Mouse (Mus musculus) gastrocnemius, postnatal 10 days (tissue): ENCODE measurements around the gene Gpr137. TPM values are rescaled to one million over a fixed set of nuclear protein-coding genes. Genes with fewer than 3 reads are reported as not detected.
A peak's percentile ranks its signal among the peaks of the same experiment; 100 is the strongest.

Source experiments
- DNase-seq: peaks from one replicate; pipeline ENCODE4 v3.0.0; 2021; ENCODE audit warnings: mixed read lengths
- total RNA-seq, 2 experiments: library from RNA; stranded (reverse); gene quantifications; 2 replicates each; pipeline ENCODE4 v1.2.3; 2021

Gene Gpr137
- total RNA-seq, 2 experiments from 2014 or later = 8.9 to 10.0 TPM

DNA sequence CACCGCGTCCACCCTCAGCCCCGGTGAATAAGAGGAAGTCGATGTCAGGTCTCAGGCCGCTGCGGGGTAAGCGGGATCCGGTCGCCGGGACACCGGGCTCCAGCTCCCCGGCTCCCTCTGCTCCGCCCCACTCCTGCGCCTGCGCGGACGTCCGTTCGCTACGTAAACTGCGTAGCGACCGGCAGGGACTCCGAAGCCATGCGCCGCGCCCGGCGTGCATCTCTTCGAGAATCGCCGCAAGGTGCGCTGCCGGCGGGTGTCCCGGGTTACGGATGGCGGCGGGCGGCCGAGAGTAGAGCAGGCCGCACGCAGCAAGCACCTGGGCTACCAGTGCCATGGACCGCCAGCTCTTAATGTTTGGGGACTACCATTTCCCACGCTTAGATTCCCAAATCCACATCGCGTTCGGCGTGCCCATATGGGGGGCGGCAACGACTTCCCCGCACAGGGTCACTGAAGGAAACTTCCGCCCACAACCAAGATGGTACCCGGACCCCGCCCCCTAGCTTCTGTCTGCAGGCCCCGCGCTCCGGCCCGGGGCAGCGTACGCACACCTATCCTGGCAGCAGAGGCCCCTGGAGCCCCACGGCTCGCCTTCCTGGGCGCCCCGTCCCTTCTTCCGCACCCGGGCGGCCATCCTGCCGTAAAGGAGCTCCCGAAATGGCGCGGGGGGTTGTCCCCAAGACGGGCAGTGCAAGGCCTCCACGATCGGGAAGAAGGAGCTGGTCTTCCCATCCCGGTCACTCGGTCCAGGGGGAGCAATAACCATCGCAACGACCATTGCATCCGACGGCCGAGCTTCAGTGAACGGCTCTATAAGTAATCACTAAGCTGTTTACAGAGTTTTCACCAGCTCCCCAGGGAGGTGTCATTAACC, 670 bp downstream of the Gpr137 start, which contains the start of gene Bad:
Gene Bad (plus strand): TSS at position 490 of the 877 bp plus-strand sequence.
- peak; percentile 98 for DNase-seq

DNA sequence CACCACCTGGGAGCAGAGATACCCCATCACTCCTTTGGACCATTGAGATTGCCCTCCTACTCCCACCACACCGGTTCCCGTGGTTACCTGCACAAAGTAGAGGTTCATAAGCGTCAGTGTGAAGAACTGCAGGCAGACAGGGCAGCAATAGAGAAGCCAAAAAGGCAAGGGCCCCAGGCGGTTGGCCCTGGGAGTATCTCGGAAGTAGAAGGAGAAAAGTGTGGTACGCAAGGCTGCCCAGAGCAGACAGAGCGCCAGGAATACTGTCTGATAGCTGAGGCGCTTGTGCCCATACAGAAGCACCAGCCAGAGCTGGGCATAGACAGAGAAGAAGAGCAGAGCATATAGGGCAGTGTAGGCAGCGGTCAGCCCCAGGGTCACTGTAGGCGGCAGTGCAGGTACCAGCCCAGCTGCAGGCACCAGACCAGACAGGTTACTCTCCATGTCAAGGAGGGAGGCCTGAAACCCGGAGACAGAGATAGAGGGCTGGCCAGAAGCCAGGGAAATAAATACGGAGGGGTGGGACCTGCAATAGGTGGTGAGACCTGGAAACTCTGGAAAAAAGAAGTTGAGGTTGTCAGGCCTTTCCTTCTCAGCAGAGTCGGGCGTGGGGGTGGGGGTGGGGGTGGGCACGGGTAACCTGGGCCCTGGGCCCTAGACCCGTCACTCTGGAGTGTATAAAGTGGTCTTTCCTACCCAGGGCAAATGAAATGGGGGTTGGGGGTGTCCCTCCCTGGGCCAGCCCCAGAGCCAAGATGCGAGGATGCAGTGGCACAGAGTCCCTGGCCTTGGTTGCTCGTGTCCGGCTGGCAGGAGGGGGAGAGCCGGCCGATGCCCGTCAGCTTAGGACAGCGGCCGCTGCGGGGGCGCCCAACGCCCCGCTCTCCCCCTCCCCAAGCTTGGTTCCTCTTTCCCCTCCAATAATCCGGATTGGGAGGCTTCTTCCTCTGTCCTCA, 1.6 kb downstream of the Gpr137 start:
- DNase-seq = no peak

DNA sequence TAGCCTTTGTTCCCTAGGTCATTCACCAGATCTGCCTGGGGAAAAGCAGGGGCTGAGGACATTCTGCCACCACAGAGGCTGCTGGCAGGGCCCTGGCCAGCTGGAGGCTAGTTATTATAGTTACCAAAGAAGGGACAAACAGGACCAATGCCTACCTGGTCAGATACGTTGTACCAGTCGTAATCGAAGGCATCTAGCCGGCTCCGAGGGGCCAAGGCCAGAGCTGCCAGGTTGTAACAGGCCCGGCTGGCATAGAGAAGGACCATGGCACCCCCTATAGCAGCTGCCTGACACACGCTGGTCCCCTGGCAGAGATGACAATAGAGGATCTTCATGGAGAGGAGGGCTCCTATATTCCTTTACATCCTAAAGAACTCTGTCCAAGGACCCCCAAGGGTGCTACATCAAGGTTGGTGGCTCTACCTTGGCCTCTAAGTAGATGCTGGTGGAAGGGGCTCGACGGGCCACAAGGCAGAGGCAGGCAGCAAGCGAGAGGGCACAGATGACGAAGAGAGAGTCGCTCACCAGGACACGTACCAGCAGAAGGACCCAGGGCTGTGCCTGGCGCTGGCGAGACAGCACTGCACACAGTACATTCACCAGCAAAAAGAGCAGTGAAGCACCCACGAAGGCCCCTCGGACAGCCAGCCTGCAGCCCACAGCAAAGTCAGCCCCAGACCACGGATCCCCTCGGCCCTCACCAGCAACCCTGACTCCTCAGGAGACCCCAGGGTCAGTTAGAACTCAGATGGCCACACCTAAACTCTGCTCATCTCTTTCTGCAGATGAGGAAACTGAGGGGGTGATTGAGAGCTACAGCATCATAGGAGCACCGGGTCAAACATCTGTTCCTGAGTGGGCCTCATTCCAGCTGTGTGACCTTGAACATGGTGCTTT, 2.9 kb downstream of the Gpr137 start:
- DNase-seq = no peak

DNA sequence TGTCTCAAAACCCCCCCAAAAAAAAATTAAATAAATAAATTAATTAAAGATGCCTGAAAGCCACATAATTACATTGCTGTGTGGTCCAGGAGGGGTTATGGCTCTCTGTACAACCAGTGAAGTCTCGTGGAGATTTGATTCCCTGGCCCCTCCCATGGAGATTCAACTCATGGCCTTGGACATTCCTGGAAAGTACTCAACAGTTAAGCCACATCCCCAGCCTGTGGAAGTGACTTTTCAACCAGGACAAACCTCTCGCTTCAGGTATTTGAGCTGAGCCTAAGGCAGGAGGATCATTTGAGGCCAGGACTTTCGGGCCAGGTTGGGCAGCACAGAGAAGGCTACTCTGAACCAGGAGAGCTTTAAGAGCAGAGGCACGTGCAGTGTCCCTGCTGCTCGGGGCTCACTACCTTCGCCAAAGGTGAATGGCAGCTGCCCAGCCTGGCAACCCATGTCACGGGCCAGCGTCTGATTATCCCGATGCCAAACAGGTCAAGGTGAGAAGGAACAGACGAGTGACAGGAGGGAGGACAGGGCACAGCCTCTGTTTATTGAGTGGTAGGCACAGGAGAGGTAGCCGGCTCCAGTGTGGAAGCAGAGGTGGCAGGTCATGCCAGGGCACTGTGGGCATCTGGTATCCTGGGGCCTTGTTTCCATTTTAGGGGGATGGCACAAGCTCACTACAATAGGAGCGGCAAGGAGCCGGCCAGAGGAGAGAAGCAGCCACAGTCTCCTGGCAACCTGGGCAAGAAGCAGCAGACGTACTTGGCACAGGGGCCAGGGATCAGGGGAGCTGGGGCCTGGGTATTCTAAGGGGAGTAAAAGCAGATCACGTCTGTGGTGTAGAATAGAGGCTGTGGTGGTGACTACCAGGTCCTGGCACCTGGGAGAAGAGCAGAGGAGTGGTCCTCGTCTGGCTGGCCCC, 4.5 kb downstream of the Gpr137 start:
- no peak for DNase-seq

DNA sequence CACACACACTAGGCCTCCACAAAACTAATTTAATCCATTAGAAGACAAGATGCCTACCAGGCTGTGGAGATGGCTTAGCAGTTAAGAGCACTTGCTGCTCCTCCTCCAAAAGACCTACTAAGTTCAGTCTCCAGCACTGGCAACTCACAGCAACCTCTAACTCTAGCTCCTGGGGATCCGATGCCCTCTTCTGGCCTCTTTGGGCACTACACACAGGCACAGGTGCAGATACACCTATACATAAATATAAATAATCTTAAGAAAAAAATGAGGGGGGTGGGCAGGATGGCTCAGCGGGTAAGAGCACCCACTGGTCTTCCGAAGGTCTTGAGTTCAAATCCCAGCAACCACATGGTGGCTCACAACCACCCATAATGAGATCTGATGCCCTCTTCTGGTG, 6.0 kb downstream of the Gpr137 start:
- DNase-seq = no peak

DNA sequence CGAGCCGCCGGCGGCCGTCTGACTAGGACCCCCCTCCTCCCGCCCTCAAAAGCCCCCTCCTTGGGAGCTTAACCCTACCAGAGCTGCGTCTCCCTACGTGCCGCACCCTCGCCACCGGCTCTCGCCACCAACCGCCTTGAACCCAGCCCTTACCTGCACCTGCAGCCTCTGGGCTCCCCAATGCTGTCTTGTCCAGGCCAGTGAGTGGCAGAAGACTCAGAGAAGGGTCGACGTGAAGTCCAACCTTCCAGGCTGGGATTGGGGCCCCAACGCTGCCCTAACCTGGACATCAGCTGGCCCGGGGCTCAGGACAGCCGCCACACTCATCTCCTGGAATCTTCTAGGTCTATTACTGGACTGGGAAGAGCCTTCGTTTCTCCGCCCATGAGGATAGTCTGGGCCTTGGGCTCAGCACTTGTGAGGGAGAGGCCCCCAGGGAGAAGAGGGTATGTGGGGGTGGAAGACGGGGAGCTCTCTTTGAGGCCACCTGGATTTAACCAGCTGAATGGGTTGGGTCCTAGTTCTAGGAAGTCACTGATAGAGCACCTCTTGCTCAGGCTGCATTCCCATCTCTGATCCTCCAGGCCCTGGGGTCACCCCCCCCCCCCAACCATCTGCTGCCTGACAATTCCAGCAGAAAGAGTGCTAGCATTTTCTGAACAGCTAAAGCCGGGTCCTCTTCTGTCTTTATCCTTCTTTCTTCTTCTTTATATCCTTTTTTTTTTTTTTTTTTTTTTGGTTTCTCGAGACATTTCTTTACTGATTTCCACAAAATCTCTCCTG, 7.9 kb downstream of the Gpr137 start, which contains the start of gene Kcnk4:
Gene Kcnk4 (minus strand): TSS at position 321 of the 783 bp plus-strand sequence.
- no peak for DNase-seq

DNA sequence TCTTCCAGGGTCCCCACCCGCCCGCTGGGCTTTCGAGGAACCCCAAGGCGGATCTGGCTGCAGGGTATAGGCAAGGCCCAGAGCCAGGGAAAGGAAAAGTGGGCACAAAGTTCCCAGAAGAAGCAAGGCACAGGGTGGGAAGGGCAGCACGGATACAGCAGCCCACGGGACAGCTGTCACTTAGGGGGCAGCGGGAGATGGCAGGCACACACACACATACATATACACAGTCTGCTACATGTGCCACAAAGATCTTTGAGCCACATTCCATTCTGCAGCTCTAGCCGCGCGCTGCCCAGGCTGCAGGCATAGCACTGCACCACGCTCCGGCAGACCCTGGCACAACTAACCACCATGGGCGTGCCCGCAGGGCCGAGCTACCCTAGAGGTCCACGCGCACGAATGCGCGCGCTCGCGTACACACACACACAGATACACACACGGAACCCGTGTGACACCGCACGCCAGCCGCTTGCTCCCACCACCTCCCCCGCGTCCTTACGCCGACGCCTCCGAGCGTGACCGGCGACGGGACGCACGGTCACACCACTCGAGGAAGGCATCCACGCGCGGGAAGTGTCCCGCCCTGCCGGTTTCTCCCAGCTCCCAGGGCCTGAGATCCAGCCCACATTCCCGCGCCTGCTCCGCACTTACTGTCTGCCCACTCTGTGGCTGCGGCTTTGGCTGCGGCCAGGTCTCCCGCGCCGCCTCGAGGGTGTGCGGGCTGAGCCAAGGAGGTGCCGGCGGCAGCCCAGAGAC, 8.7 kb downstream of the Gpr137 start:
- no peak for DNase-seq

DNA sequence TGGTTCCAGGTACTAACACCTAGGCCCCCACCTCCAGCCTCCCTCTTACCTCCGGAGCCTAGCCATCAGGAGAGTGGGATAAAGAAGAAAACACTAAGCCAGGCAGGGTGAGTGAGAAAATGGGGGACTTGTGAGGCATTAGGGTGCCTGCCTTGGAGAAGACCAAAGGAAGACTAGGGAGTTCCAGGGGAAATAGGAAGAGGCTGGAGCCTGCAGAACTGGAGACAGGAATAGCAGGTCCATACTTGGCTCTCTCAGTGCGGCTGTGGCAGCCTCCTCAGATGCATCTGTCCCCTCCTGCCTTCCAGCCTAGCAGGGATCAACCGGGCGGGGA, 9.2 kb downstream of the Gpr137 start:
- no peak for DNase-seq

DNA sequence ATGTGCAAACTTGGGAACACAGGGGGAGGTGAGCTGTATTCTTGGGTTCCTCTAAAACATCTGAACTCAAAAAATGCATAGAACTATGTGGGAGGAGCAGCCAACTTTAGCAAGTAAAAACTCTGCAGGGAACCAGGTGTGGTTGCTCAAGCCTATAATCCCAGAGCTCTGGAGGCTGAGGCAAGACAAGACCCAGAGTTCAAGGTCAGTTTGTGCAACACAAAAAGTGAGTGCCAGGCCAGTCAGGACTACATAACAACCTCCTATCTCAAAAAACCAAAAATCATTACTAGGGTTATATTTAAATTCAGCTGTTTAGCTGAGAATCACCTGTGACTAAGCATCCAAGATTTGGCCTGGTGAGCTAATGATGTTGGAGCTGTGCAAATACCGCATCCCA, 10.3 kb downstream of the Gpr137 start:
- no peak for DNase-seq

DNA sequence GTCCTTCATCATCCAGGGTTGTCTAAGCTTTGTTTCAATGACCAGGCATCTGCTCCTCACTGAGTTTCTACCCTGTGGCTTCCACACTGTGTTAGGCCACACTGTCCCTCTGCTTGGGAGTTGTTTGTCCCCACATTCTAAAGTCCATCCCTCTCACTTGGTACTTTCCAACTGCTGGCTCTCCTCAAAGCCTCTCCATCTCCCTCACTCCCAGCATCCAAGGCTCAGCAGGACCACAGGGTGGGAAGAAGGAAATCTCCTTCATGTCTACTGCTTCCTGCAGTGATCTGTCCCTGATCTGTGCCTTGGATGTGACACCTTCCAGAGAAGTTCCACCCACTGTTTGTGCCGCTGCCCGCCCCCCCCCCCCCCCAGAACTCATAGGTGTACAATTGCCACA, 11.3 kb downstream of the Gpr137 start:
- DNase-seq = no peak

DNA sequence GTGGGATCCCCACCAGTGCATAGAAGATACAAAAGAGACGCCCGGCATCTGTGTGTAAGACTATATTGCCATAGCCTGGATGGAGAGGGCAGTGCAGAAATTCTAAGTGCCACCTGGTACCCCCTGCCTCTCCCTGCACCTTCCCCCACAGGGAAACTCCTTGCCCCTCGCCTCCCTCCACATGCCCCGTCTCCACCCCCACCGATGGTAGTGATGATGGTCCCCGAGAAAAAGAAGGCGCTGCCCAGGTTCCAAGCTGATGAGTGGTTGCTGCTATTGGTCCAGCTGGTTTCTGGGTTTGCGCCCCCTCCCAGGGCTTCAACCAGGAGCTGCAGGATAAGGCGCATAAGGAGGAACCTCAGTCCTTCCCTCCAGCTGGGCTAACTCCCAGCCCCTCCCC, 14.2 kb downstream of the Gpr137 start:
- DNase-seq = no peak

DNA sequence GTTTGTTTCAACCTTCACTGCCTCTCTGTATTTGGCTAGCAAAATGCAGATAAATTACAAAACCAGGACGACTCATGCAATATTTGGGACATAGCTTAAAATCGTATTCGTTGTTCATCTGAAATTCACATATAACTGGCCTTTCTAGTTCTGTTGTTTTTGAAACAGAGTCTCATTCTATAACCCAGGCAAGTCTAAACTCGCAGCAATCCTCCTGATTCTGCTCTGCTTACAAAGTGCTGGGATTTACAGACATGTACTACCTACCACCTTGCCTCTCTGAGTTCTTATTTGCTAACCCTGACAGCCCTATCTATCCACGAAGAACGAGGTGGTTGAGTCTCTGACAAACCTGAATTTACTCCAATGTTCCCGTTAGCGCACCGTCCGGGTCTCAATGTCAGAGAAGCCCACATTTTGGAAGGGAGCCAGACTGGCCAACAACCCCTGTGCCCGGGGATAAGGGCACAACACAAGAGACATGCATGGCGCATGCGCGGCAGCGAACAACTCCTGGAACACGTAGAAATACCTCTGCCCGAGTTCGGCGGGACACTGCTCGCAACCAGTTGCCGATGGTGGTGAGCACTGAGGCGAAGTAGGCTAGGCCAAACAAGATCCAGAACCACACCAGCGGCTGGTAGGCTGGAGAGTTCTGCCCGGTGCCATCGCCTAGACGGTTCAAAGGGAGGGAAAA, 15.6 kb downstream of the Gpr137 start:
- no peak for DNase-seq

DNA sequence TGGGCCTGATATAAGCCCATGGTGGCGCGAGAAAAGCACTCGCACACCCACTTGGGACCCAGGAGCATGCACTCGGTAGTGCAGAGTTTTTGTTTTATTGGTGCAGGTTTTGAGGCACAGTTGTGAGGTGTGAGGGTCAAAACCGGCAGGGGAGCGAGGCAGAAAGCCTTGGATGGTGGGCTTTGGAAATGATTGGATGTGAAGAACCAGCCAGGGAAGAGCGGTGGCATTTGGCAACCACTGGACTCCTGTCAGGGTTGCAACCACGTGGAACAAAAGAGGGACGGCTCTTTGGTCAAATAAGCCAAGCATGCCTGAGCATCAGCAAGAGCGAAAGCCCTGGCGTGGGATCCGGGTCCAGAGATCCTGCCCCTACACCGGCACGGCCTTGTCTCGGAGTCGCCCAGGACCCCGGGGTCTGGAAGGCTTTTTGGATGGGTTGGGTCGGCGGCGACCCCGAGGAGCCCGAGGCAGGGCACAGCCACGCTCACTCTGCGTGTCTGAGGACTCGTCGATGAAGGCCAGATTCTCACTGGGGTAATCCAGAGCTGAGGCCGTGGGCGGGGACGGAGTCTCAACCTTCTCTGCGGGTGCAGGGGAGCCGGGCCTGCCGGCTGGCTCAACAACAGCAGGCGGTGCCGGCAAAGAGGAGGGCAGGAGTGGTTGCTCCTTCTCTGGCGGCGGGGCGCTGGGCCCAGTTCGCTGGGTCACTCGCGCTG, 16.5 kb downstream of the Gpr137 start:
- no peak for DNase-seq

DNA sequence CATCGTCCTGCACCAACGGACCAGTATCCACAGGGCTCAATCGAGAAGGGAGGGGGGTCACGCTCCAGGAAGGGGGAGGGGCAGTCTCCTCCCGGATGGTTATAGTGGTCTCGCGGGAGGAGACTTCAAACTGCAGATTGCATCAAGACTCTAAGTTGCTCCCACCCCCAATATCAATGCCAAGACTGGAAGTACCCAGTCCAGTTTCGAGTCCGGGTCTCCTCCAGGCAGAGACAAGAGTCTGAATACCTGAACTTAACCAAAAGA, 17.0 kb downstream of the Gpr137 start, which contains the start of gene Catsperz:
Gene Catsperz (minus strand): TSS at position 74 of the 267 bp plus-strand sequence.
- DNase-seq = no peak

DNA sequence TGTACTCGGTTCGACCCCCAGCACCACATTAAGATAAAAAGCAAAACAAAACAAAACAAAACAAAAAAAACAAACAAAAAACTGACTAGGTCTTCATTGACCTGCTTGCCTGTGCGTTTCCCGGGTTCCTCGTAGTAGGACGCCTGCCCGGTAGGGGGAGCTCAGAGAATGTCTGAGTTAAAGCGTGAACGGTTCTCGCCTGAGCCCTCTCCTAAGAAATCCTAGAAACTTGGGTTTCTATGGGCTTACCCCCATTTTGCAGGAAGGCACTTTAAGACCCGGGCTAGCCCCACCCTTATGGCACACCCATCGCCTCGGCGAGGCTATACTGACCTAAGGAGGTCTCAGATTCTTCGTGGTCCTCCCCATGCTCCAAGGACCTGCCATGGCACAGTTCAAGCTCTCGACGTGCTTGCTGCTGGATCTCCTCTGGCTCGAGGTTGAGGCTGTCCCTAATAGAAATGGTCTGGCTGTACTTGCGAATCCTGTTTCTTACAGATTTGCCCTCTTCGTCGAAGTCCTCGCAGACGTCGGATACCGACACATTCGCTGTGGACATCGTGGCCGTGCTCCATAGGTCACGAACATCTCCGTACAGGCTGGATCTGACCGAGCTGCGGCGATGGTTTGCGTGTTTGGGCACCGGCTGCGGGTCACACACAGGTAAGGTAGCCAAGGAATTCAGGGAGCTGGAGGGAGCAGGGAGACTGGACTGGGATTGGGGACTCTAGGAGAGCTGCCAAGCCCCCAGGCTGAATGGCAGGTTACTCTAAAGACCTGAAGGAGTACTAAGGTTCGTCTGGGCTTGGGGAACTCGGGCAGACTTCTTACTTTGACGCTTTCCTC, 17.6 kb downstream of the Gpr137 start:
- peak; percentile 87 for DNase-seq

DNA sequence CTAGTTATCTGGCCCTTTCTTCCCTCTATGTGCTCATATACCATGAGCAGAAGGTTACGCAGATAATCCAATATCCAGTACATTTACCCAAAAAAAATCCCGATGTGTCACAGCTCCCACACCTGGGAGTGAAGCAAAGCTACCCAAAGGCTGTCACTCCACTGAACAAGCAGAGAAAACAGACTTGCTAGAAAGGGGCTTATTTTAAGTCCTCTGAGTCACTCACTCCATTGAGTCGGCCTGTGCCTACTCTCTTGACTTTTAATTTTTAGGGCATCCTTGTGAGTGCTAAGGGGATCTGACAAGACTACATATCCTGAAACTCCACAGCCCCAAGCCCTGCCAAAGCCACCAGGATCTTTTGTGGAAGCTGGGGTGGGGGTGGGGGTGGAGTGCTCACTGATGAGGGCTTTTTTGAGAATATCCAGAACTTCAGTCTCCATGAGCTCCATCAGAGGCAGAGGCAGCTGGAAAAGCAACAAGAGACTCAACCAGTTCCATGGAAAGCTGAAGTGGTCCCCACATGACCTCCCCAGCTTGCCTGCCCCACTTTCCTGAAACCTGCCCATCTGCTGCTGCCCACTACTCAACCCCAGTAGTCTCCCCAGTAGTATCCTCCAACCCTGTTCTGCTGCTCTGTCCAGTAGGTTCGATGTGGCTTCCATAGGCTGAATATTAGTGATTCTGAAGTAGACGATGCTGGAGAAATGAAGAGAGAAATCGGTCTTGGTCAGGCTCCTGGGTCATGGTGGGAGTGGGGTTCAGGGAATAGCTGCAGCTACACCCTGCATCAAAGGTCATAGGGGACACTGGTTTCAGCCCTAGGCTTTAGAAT, 19.2 kb downstream of the Gpr137 start:
- no peak for DNase-seq
